Mouse (Mus musculus) liver, embryonic 14.5 days (tissue): ENCODE results near the gene Cyp2j5. TPM values are rescaled to one million over a fixed set of nuclear protein-coding genes. Genes with fewer than 3 reads are reported as not detected.

ENCODE experiments used
- ATAC-seq: fragments of 200-750 bp; cut with Nextera tagmentation; 2 replicates; pipeline ENCODE4 v1.8.0; 2017; ENCODE audit warnings: moderate number of reproducible peaks, mild to moderate bottlenecking, moderate library complexity; ENCODE audit not compliant: insufficient read depth
- DNase-seq, 3 experiments: peaks; one replicate each; pipeline ENCODE4 v3.0.0-alpha.2; 2012 to 2013; ENCODE audit warnings: low read depth in 3 of 3, low spot score in 3 of 3
- H3K27ac ChIP-seq: fragments of 300-500 bp; sonication (generic); 2 replicates; pipeline ENCODE4 v1.5.1; 2014; ENCODE audit warnings: moderate library complexity, mild to moderate bottlenecking, control low read depth, inconsistent platforms
- H3K27me3 ChIP-seq: fragments of 300-500 bp; sonication (generic); 2 replicates; pipeline ENCODE4 v1.6.1; 2014; ENCODE audit warnings: mild to moderate bottlenecking, low read length, moderate library complexity; ENCODE audit not compliant: control insufficient read depth, insufficient read depth
- H3K36me3 ChIP-seq: fragments of 300-500 bp; sonication (generic); replicated peaks from 2 replicates; pipeline ENCODE4 v1.6.1; 2014; ENCODE audit warnings: low read depth; ENCODE audit not compliant: control insufficient read depth, insufficient read depth
- H3K4me1 ChIP-seq, 2 experiments: fragments of 200-500 bp in 1 of 2; fragments of 300-500 bp in 1 of 2; sonication (generic) in 1 of 2; replicated peaks; 2 replicates each; pipeline ENCODE4 v1.6.1; 2012 to 2014; ENCODE audit warnings: antibody characterized with exemption in 1 of 2, inconsistent platforms in 1 of 2, low read length in 1 of 2; ENCODE audit not compliant: control insufficient read depth in 2 of 2, insufficient read depth in 2 of 2
- H3K4me2 ChIP-seq: fragments of 300-500 bp; sonication (generic); 2 replicates; pipeline ENCODE4 v1.6.1; 2014; ENCODE audit warnings: low read depth, mild to moderate bottlenecking, control low read depth, moderate library complexity
- H3K4me3 ChIP-seq, 2 experiments: fragments of 200-500 bp in 1 of 2; fragments of 300-500 bp in 1 of 2; sonication (generic) in 1 of 2; 2 replicates each; pipeline ENCODE4 v1.5.1; 2012 to 2014; ENCODE audit warnings: low read depth in 2 of 2, low read length in 2 of 2, mild to moderate bottlenecking in 2 of 2, control low read depth in 1 of 2, inconsistent platforms in 1 of 2, moderate library complexity in 1 of 2; ENCODE audit not compliant: insufficient read depth in 1 of 2
- H3K9ac ChIP-seq: fragments of 300-500 bp; sonication (generic); replicated peaks from 2 replicates; pipeline ENCODE4 v1.6.1; 2014; ENCODE audit warnings: mild to moderate bottlenecking, control low read depth, moderate library complexity
- H3K9me3 ChIP-seq: fragments of 300-500 bp; sonication (generic); 2 replicates; pipeline ENCODE4 v1.6.1; 2016; ENCODE audit warnings: low read length, mixed read lengths; ENCODE audit not compliant: control insufficient read depth
- CTCF ChIP-seq: IDR thresholded peaks from 2 replicates; pipeline ENCODE4 v1.5.1; 2016; ENCODE audit warnings: antibody characterized with exemption, low read depth, control low read depth
- EP300 ChIP-seq: IDR thresholded peaks from 2 replicates; pipeline ENCODE4 v1.6.1; 2016; ENCODE audit warnings: antibody characterized with exemption, low read depth
- WGBS: fragments of 180-500 bp; shearing (Covaris S2); extraction: QIAGEN DNeasy Blood & Tissue Kit; methylation state at CpG from one replicate; pipeline ENCODE4 v1.1.7; 2014; ENCODE audit not compliant: insufficient replicate concordance; 5-methylcytosine and 5-hydroxymethylcytosine counted together
- polyA plus RNA-seq, 2 experiments: library from polyadenylated mRNA; depleted of rRNA in 1 of 2; stranded (reverse) in 1 of 2; unstranded in 1 of 2; fragments of >200 nt; fragmentation: Nextera tagmentation in 1 of 2; extraction: Ambion mirVana in 1 of 2; gene quantifications; 2 replicates each; pipeline versions ENCODE4 v1.2.1 to v1.2.3; 2012 to 2014

Gene Cyp2j5
- polyA plus RNA-seq, 2 experiments = 0.06 TPM; not detected in 1

DNA sequence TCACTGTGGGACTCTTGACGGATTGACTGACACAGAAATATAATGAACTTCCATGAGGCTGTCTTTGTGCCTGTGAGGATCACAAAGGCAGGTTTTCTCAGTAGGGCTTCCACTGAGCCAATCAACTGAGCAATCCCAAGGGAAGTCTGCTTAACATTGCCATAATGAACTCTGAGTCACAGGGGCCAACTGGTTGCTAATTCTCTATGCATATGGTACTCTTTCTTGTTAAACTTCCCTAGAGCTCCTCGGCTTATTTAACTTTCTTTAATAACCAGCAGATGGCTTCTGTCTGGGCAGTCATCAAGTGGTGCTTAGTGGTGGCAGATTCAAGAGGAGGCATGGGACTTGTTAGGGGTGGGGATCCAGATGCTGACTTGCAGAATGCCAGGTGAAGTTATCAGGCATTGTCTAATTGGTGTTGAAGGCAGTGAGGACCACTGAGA lies 23.4 kb upstream of the Cyp2j5 start:
- ATAC-seq = no peak
- H3K36me3 ChIP-seq = no peaks in the 10 kb centered on the region
- no peak overlapping the region for H3K4me2 ChIP-seq
- H3K27me3 ChIP-seq = no peaks in the 10 kb centered on the region
- TF ChIP-seq EP300 (no peak), CTCF (no peak)
- 63% methylated on average over 2 of the region's 2 CpGs for WGBS
- H3K4me1 ChIP-seq = no peaks in the 10 kb centered on the region
- no peak overlapping the region for H3K27ac ChIP-seq
- no peak overlapping the region for H3K9ac ChIP-seq
- no peak overlapping the region for H3K4me3 ChIP-seq
- no peak for DNase-seq
- H3K9me3 ChIP-seq = no peaks in the 10 kb centered on the region

DNA sequence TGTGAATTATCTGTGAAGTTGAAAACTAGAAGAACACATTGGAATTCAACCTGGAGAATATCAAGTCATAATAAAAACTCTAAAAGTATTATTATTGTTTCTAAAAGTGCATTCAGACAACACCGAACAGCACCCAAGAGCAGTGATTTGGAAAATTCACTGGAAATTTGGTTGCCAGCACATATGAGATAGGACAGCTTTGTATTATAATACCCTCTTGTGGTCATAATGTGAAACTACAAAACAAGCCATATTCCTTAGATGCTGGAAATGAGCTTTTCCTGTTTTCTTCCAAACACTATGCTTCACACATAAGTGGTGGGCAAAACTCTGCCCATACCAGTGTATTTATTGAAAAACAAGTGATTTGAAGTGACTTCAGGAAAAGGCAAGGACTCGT lies 19.5 kb upstream of the Cyp2j5 start:
- H3K4me3 ChIP-seq = no peak overlapping the region
- TF ChIP-seq EP300 = no peak
- TF ChIP-seq CTCF = no peak; the same call in 1 of the 2 replicates
- no peak overlapping the region for H3K27ac ChIP-seq
- DNase-seq (no peak), ATAC-seq (no peak)
- no peaks in the 10 kb centered on the region for H3K4me1 ChIP-seq
- no peaks in the 10 kb centered on the region for H3K36me3 ChIP-seq
- H3K4me2 ChIP-seq = no peak overlapping the region
- no peaks in the 10 kb centered on the region for H3K9me3 ChIP-seq
- no peaks in the 10 kb centered on the region for H3K27me3 ChIP-seq
- 36% methylated on average over 2 of the region's 2 CpGs for WGBS
- no peak overlapping the region for H3K9ac ChIP-seq

DNA sequence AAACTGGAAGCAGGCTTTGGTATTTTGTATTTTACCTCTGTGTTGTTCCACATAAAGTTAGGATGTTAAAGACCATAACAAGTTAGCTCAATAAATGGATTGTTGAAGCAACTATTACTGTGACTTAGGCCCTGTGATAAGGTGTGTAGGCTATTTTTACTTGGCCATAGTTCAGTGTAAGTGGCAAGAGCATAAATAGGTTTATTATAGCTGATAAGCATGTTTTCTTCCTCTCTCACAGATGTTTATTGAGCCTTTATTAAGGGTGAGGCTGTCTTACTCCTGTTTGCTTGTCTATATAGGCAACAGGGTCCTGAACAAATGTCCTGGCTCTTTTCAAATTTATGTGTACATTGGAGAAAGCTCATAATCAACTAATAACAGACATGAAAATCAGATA lies 17.0 kb upstream of the Cyp2j5 start:
- Histone ChIP-seq H3K4me1 (no peaks in the 10 kb centered on the region), H3K9ac (no peak overlapping the region), H3K27me3 (no peaks in the 10 kb centered on the region), H3K4me2 (no peak overlapping the region), H3K27ac (no peak overlapping the region), H3K36me3 (no peaks in the 10 kb centered on the region), H3K9me3 (no peaks in the 10 kb centered on the region), H3K4me3 (no peak overlapping the region)
- TF ChIP-seq CTCF (no peak), EP300 (no peak)
- ATAC-seq = no peak
- no peak for DNase-seq

DNA sequence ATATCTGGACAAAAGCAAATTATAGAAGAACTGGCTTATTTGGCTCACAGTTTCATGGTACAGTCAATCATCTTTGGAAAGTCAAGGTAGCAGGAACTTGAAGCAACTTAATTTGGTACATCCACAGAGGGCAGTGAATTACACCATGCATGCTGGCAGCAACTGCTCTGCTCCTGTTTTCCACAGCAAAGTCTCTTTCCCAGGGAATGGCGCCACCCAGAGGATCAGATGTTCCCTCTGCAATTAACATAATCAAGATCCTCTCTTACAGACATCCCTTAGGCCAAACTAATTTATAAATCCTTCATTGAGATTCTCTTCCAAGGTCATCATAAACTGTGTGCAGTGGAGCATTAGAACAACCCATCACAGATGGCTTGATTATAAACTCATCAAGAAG lies 16.3 kb upstream of the Cyp2j5 start:
- 0 out of 2 replicates have a peak, but pooled peaks have one; percentile 4 for TF ChIP-seq CTCF
- no peak for TF ChIP-seq EP300
- DNase-seq = no peak
- Histone ChIP-seq H3K4me1 (no peaks in the 10 kb centered on the region), H3K27ac (no peak overlapping the region), H3K4me3 (no peak overlapping the region), H3K9me3 (no peaks in the 10 kb centered on the region), H3K36me3 (no peaks in the 10 kb centered on the region), H3K4me2 (no peak overlapping the region), H3K27me3 (no peaks in the 10 kb centered on the region), H3K9ac (no peak overlapping the region)
- 8% methylated on average over 1 of the region's 1 CpGs for WGBS
- ATAC-seq = no peak

DNA sequence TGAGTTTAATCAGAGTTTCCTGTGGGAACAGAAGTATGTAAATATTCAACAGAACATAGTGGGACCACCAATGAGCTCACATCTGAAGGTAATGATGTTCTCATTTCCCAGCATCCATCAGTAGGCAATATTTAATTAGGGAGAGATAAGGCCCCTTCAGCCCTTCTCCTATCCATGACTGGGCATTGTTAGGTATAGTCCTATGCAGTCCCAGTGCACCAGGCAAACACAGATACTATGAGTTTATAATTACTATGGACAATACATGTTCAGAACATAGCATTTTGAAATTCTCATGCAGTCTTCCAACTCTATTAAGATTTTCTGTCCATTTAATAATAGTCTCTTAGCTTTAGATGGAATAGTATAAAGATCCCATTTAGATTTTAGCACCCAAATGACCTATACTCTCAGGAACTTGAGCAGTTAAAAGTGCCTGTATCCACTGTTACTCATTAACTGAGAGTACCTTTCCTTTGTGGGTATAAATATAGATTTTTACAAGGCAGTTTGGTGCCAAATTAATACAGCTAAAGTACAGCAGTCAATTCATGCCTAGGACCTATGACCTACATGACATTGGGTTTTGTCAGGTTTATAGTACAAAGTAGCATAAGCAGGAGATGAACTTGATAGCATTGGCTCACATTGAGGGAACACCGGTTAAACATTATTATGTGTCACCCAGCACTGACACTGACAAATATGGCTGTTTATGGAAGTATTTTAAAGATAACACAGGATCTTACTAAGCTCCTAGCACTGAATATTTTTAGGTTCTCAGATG lies 907 bp upstream of the Cyp2j5 start:
- ATAC-seq = no peak
- Histone ChIP-seq H3K9me3 (no peaks in the 10 kb centered on the region), H3K9ac (no peak overlapping the region), H3K36me3 (no peaks in the 10 kb centered on the region), H3K27me3 (no peaks in the 10 kb centered on the region), H3K4me1 (no peaks in the 10 kb centered on the region), H3K27ac (no peak overlapping the region), H3K4me3 (no peak overlapping the region), H3K4me2 (no peak overlapping the region)
- TF ChIP-seq EP300 = no peak
- TF ChIP-seq CTCF = no peak
- no peak for DNase-seq
- 69% methylated on average over 1 of the region's 1 CpGs for WGBS
